Mouse (Mus musculus) ES-Bruce4 (cell line): ENCODE data around the gene Fxr2.

Experiments used
- CTCF ChIP-seq: IDR thresholded peaks from one replicate; pipeline ENCODE4 v1.8.1; 2011; ENCODE audit warnings: low read depth, low read length
- EP300 ChIP-seq: IDR thresholded peaks from 2 replicates; pipeline ENCODE4 v1.6.1; 2011; ENCODE audit warnings: low read depth, low read length; ENCODE audit not compliant: insufficient read depth
- POLR2A ChIP-seq: IDR thresholded peaks from one replicate; pipeline ENCODE4 v1.8.1; 2011; ENCODE audit warnings: low read length; ENCODE audit not compliant: insufficient read depth

- TF ChIP-seq POLR2A (no peak), EP300 (no peak), CTCF (no peak)
These were observed 20.6 kb downstream of the Fxr2 start for GRCm38 (mm10) chr11:69653399-69653798.
